Mouse (Mus musculus) thymus, adult 2 months (tissue): ENCODE data around the gene Atraid. TPM values are rescaled to one million over a fixed set of nuclear protein-coding genes. Genes with fewer than 3 reads are reported as not detected.

Experiments used
- DNase-seq: peaks from one replicate; pipeline ENCODE4 v3.0.0; 2021
- H3K27ac ChIP-seq: fragments of 200-500 bp; 2 replicates; pipeline ENCODE4 v1.5.1; 2012; ENCODE audit warnings: low read length, control low read depth; ENCODE audit not compliant: control insufficient read depth, insufficient read depth
- H3K27me3 ChIP-seq: fragments of 200-500 bp; 2 replicates; pipeline ENCODE4 v1.6.1; 2012; ENCODE audit warnings: mild to moderate bottlenecking, low read length, moderate library complexity, mixed read lengths; ENCODE audit not compliant: control insufficient read depth, insufficient read depth
- H3K36me3 ChIP-seq: fragments of 200-500 bp; 2 replicates; pipeline ENCODE4 v1.6.1; 2012; ENCODE audit warnings: mild to moderate bottlenecking, low read length, moderate library complexity; ENCODE audit not compliant: control insufficient read depth, insufficient read depth
- H3K4me1 ChIP-seq: fragments of 200-500 bp; replicated peaks from 2 replicates; pipeline ENCODE4 v1.6.1; 2012; ENCODE audit warnings: low read length; ENCODE audit not compliant: control insufficient read depth, insufficient read depth
- H3K4me3 ChIP-seq: fragments of 200-500 bp; 2 replicates; pipeline ENCODE4 v1.5.1; 2012; ENCODE audit warnings: mild to moderate bottlenecking, low read length, control low read depth, moderate library complexity; ENCODE audit not compliant: control insufficient read depth, insufficient read depth
- CTCF ChIP-seq: fragments of 200-500 bp; IDR thresholded peaks from 2 replicates; pipeline ENCODE4 v1.5.1; 2012; ENCODE audit warnings: mild to moderate bottlenecking, control low read depth, low read length, moderate library complexity, borderline replicate concordance; ENCODE audit not compliant: control insufficient read depth, poor library complexity, insufficient read depth; ENCODE audit errors: extremely low read depth
- POLR2A ChIP-seq: fragments of 200-500 bp; IDR thresholded peaks from 2 replicates; pipeline ENCODE4 v1.6.1; 2012; ENCODE audit warnings: mild to moderate bottlenecking, low read length, control low read depth, moderate library complexity; ENCODE audit not compliant: control insufficient read depth, poor library complexity, insufficient read depth; ENCODE audit errors: extremely low read depth
- WGBS: fragments of 180-500 bp; shearing (Covaris S2); methylation state at CpG from one replicate; pipeline ENCODE4 v1.1.7; 2018; 5-methylcytosine and 5-hydroxymethylcytosine counted together
- polyA plus RNA-seq: library from polyadenylated mRNA; depleted of rRNA; stranded (reverse); fragments of >200 nt; gene quantifications from 2 replicates; pipeline ENCODE4 v1.2.3, GENCODE M21; 2012; rRNA removed

The Atraid gene
- polyA plus RNA-seq, 1 experiment, result 67.0 TPM

DNA sequence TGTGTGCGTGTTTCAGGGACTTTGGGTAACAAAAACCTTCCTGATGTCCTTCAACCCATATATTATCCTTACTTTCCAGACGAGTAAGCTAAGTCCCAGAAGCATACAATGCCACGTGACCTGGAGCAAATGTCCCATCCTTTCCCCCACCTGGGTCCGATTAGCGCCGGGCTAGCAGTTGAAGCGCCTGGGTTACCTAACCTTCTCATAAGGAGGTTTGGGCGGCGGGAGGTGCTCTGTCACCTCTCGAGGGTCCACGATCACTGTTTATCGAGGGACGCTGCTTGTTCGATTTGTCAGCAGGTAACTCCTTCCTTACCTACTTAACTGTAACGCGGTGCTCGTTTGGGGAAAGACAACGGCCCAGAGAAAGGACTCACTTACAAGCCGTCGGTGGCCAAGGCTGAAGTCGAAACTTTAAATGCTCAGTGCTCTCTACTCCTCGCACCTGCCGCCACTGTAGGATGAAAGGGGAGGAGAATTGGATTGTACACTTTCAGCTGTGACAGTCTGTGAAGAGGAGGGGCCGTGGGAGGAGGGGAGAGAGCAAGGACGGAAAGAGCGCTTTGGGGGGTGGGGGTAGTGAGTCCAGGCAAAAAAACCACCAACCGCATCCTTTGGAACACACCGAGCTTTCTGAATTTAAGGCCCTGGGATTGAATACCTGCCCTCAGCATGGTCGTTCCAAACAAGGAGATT is 46.1 kb downstream of the Atraid start:
- H3K4me3 ChIP-seq, result peak overlapping the region; percentile 34
- H3K27ac ChIP-seq, result no peak overlapping the region
- peaks cover 31% of the 10 kb centered on the region for H3K4me1 ChIP-seq
- H3K27me3 ChIP-seq, result peaks cover 30% of the 10 kb centered on the region
- TF ChIP-seq POLR2A, result no peak
- TF ChIP-seq CTCF, result no peak
- DNase-seq, result peak; percentile 35
- H3K36me3 ChIP-seq, result no peaks in the 10 kb centered on the region
- WGBS, result 3% methylated on average over 29 of the region's 29 CpGs

DNA sequence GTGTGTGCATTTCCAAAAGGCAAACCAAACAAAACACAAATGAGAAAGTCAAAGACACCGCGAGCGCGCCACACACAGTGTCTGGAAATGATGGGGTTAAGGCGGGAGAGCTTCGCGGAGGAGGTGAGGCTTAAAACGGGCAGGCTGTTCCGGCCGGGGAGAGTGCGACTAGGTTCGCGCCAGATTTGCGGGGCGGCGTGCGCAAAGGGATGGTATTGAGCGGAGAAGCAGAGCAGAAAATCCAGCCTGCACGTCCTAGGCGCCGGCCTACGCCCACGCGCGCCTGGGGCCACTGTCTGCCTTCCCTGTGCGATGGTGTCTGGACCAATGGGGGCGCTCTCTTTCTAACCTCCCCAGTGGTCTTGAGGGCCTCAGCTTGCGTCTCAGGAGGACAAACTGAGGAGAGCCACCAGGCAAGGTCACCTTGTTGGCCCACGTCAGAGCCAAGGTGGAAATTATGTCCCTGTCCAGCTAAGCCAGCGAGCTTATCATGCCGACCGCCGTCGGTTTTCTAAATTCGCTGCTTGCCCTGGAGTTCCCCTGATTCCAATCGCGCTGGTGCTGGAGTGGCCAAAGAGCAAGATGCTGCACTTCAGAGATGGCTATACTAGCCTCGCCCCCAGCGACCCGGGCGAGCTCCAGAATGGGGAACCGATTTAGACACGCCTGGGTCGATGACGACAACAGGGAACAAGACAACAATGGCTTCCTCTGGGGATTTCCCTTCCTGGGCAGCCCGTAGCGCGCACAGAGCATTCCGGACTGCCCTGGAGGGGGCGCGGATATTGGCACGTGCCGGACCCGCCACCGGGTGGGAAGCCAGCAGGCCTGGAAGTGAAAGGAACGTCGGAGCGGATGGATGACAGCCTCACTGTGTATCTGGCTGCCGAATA is 46.9 kb downstream of the Atraid start:
- DNase-seq, result peak; percentile 40
- Histone ChIP-seq H3K36me3 (no peaks in the 10 kb centered on the region), H3K4me1 (peaks cover 31% of the 10 kb centered on the region), H3K4me3 (peak overlapping the region; percentile 34), H3K27me3 (peaks cover 30% of the 10 kb centered on the region), H3K27ac (no peak overlapping the region)
- 1% methylated on average over 59 of the region's 59 CpGs for WGBS
- no peak for TF ChIP-seq CTCF
- no peak for TF ChIP-seq POLR2A

- WGBS, result 44% methylated on average over 11 of the region's 11 CpGs
- H3K27me3 ChIP-seq, result peaks cover 30% of the 10 kb centered on the region
- TF ChIP-seq CTCF, result no peak
These were observed 47.8 kb downstream of the Atraid start for GRCm38 (mm10) chr5:31095711-31096480.

More at GRCm38 (mm10) chr5:31095711-31096480, 47.8 kb downstream of the Atraid start:
- Histone ChIP-seq H3K27ac (no peak overlapping the region), H3K4me1 (peaks cover 31% of the 10 kb centered on the region), H3K36me3 (no peaks in the 10 kb centered on the region), H3K4me3 (peak overlapping the region; percentile 34; the same call in 1 of the 2 replicates)
- no peak for DNase-seq

Other genes starting within 250 kb of the Atraid start
- gene Mapre3, start 233.7 kb upstream of the Atraid start, polyA plus RNA-seq, result 11.5 and 16.6 TPM in 2 replicates
- gene Tmem214, start 180.3 kb upstream of the Atraid start, polyA plus RNA-seq, result 101 and 106 TPM in 2 replicates
- gene Agbl5, start 159.6 kb upstream of the Atraid start, polyA plus RNA-seq, result 40.7 and 53.0 TPM in 2 replicates
- 192 and 239 TPM in 2 replicates for gene Ost4, start 140.5 kb upstream of the Atraid start, polyA plus RNA-seq
- gene Emilin1, start 134.9 kb upstream of the Atraid start, polyA plus RNA-seq, result 44.6 and 57.5 TPM in 2 replicates
- 28.3 and 32.0 TPM in 2 replicates for gene Khk, start 126.9 kb upstream of the Atraid start, polyA plus RNA-seq
- gene Cgref1, start 102.7 kb upstream of the Atraid start, polyA plus RNA-seq, result 0.31 and 0.70 TPM in 2 replicates
- gene Preb, start 88.0 kb upstream of the Atraid start, polyA plus RNA-seq, result 401 and 419 TPM in 2 replicates
- gene Tcf23, start 79.7 kb upstream of the Atraid start, polyA plus RNA-seq, result 0.06 and 0.18 TPM in 2 replicates
- 35.1 and 37.3 TPM in 2 replicates for gene Slc5a6, start 612 bp downstream of the Atraid start, polyA plus RNA-seq
- 59.8 and 80.9 TPM in 2 replicates for gene Cad, start 6.5 kb downstream of the Atraid start, polyA plus RNA-seq
- gene Dnajc5g, start 58.0 kb downstream of the Atraid start, polyA plus RNA-seq, result not detected in 2 replicates
- 0.48 and 0.77 TPM in 2 replicates for gene Slc30a3, start 59.9 kb downstream of the Atraid start, polyA plus RNA-seq
- gene Trim54, start 68.4 kb downstream of the Atraid start, polyA plus RNA-seq, result 0.92 and 9.3 TPM in 2 replicates
- gene Ucn, start 90.5 kb downstream of the Atraid start, polyA plus RNA-seq, result not detected in 2 replicates
- gene Mpv17, start 105.9 kb downstream of the Atraid start, polyA plus RNA-seq, result 43.8 and 55.8 TPM in 2 replicates
- 3.5 and 4.7 TPM in 2 replicates for gene Gm29609, start 131.6 kb downstream of the Atraid start, polyA plus RNA-seq
- 112 and 113 TPM in 2 replicates for gene Gtf3c2, start 131.8 kb downstream of the Atraid start, polyA plus RNA-seq
- 127 and 134 TPM in 2 replicates for gene Snx17, start 144.9 kb downstream of the Atraid start, polyA plus RNA-seq
- gene Eif2b4, start 145.1 kb downstream of the Atraid start, polyA plus RNA-seq, result 74.5 and 88.0 TPM in 2 replicates
- 88.5 and 90.3 TPM in 2 replicates for gene Zfp513, start 154.0 kb downstream of the Atraid start, polyA plus RNA-seq
- 122 and 168 TPM in 2 replicates for gene Ppm1g, start 172.4 kb downstream of the Atraid start, polyA plus RNA-seq
- 261 and 301 TPM in 2 replicates for gene Nrbp1, start 192.6 kb downstream of the Atraid start, polyA plus RNA-seq
- gene Gm9970, start 192.9 kb downstream of the Atraid start, polyA plus RNA-seq, result 0.29 and 0.69 TPM in 2 replicates
- 48.1 and 56.2 TPM in 2 replicates for gene Krtcap3, start 203.4 kb downstream of the Atraid start, polyA plus RNA-seq
- gene Ift172, start 242.8 kb downstream of the Atraid start, polyA plus RNA-seq, result 19.1 and 21.6 TPM in 2 replicates
- gene Fndc4, start 247.8 kb downstream of the Atraid start, polyA plus RNA-seq, result 1.8 and 2.4 TPM in 2 replicates
- gene Gckr, start 249.1 kb downstream of the Atraid start, polyA plus RNA-seq, result 0.05 and 0.64 TPM in 2 replicates